Mouse (Mus musculus) testis, adult 2 months (tissue): ENCODE measurements around the gene Lancl3.

Source experiments
- CTCF ChIP-seq: fragments of 200-500 bp; IDR thresholded peaks from 2 replicates; pipeline ENCODE4 v1.5.1; 2012; ENCODE audit warnings: low read depth, mild to moderate bottlenecking, inconsistent platforms, low read length, moderate library complexity; ENCODE audit not compliant: control insufficient read depth, insufficient read depth, insufficient replicate concordance
- POLR2A ChIP-seq: fragments of 200-500 bp; IDR thresholded peaks from 2 replicates; pipeline ENCODE4 v1.6.1; 2012; ENCODE audit warnings: low read depth, mild to moderate bottlenecking, inconsistent platforms, low read length, moderate library complexity; ENCODE audit not compliant: control insufficient read depth

- TF ChIP-seq POLR2A: no peak
- TF ChIP-seq CTCF: no peak
Observed at GRCm38 (mm10) chrX:9202781-9203405, 3.2 kb downstream of the Lancl3 start.
